Mouse (Mus musculus): ENCODE results near the gene Rgs6. TPM values are rescaled to one million over a fixed set of nuclear protein-coding genes. Genes with fewer than 3 reads are reported as not detected.

Gene Rgs6
- polyA plus RNA-seq, 1 experiment, result 0.58 TPM

- Histone ChIP-seq H3K27ac (ENCODE audit: insufficient read depth, low read length) (no peak overlapping the region), H3K4me1 (ENCODE audit: control insufficient read depth, insufficient read depth, low read length) (no peaks in the 10 kb centered on the region), H3K9me3 (replicated peaks; ENCODE audit: control insufficient read depth, insufficient read depth, low read length, poor library complexity, severe bottlenecking) (no peaks in the 10 kb centered on the region), H3K36me3 (ENCODE audit: control insufficient read depth, insufficient read depth, low read length, poor library complexity, severe bottlenecking) (no peaks in the 10 kb centered on the region), H3K4me3 (ENCODE audit: low read depth, low read length) (no peak overlapping the region), H3K27me3 (ENCODE audit: control insufficient read depth, insufficient read depth, low read length, poor library complexity, severe bottlenecking) (no peaks in the 10 kb centered on the region), H3K9ac (ENCODE audit: low read depth, poor library complexity, severe bottlenecking) (no peak overlapping the region)
- TF ChIP-seq CTCF (IDR thresholded peaks at IDR 0.05; ENCODE audit: low read depth, low read length) (no peak), POLR2A (IDR thresholded peaks at IDR 0.05; ENCODE audit: insufficient read depth, low read length) (no peak), EP300 (IDR thresholded peaks at IDR 0.05; ENCODE audit: insufficient read depth, low read depth, low read length) (no peak)
These were observed 384.6 kb downstream of the Rgs6 start for GRCm38 (mm10) chr12:82972661-82973060.

GRCm38 (mm10) chr12:82973771-82974170 is 385.7 kb downstream of the Rgs6 start:
- Histone ChIP-seq H3K4me1 (ENCODE audit: control insufficient read depth, insufficient read depth, low read length) (no peaks in the 10 kb centered on the region), H3K36me3 (ENCODE audit: control insufficient read depth, insufficient read depth, low read length, poor library complexity, severe bottlenecking) (no peaks in the 10 kb centered on the region), H3K9ac (ENCODE audit: low read depth, poor library complexity, severe bottlenecking) (no peak overlapping the region), H3K9me3 (replicated peaks; ENCODE audit: control insufficient read depth, insufficient read depth, low read length, poor library complexity, severe bottlenecking) (no peaks in the 10 kb centered on the region), H3K27ac (ENCODE audit: insufficient read depth, low read length) (no peak overlapping the region), H3K27me3 (ENCODE audit: control insufficient read depth, insufficient read depth, low read length, poor library complexity, severe bottlenecking) (no peaks in the 10 kb centered on the region), H3K4me3 (ENCODE audit: low read depth, low read length) (no peak overlapping the region)
- TF ChIP-seq POLR2A (IDR thresholded peaks at IDR 0.05; ENCODE audit: insufficient read depth, low read length) (no peak), EP300 (IDR thresholded peaks at IDR 0.05; ENCODE audit: insufficient read depth, low read depth, low read length) (no peak), CTCF (IDR thresholded peaks at IDR 0.05; ENCODE audit: low read depth, low read length) (no peak)

- no peaks in the 10 kb centered on the region for H3K4me1 ChIP-seq (ENCODE audit: control insufficient read depth, insufficient read depth, low read length)
- no peak overlapping the region for H3K4me3 ChIP-seq (ENCODE audit: low read depth, low read length)
- peaks cover 1% of the 10 kb centered on the region; the same call in 1 of the 2 replicates for H3K27me3 ChIP-seq (ENCODE audit: control insufficient read depth, insufficient read depth, low read length, poor library complexity, severe bottlenecking)
- H3K9ac ChIP-seq (ENCODE audit: low read depth, poor library complexity, severe bottlenecking), result no peak overlapping the region
- no peaks in the 10 kb centered on the region for H3K9me3 ChIP-seq (replicated peaks; ENCODE audit: control insufficient read depth, insufficient read depth, low read length, poor library complexity, severe bottlenecking)
- no peaks in the 10 kb centered on the region for H3K36me3 ChIP-seq (ENCODE audit: control insufficient read depth, insufficient read depth, low read length, poor library complexity, severe bottlenecking)
- TF ChIP-seq CTCF (IDR thresholded peaks at IDR 0.05; ENCODE audit: low read depth, low read length) (no peak), POLR2A (IDR thresholded peaks at IDR 0.05; ENCODE audit: insufficient read depth, low read length) (no peak), EP300 (IDR thresholded peaks at IDR 0.05; ENCODE audit: insufficient read depth, low read depth, low read length) (no peak)
- no peak overlapping the region for H3K27ac ChIP-seq (ENCODE audit: insufficient read depth, low read length)
These were observed 390.2 kb downstream of the Rgs6 start for GRCm38 (mm10) chr12:82978275-82978674.

GRCm38 (mm10) chr12:82982716-82983115 is 394.6 kb downstream of the Rgs6 start:
- H3K9me3 ChIP-seq (replicated peaks; ENCODE audit: control insufficient read depth, insufficient read depth, low read length, poor library complexity, severe bottlenecking), result no peaks in the 10 kb centered on the region
- H3K9ac ChIP-seq (ENCODE audit: low read depth, poor library complexity, severe bottlenecking), result no peak overlapping the region
- TF ChIP-seq EP300 (IDR thresholded peaks at IDR 0.05; ENCODE audit: insufficient read depth, low read depth, low read length) (no peak), CTCF (IDR thresholded peaks at IDR 0.05; ENCODE audit: low read depth, low read length) (no peak), POLR2A (IDR thresholded peaks at IDR 0.05; ENCODE audit: insufficient read depth, low read length) (no peak)
- H3K27me3 ChIP-seq (ENCODE audit: control insufficient read depth, insufficient read depth, low read length, poor library complexity, severe bottlenecking), result peaks cover 1% of the 10 kb centered on the region; the same call in 1 of the 2 replicates
- no peak overlapping the region for H3K4me3 ChIP-seq (ENCODE audit: low read depth, low read length)
- no peak overlapping the region for H3K27ac ChIP-seq (ENCODE audit: insufficient read depth, low read length)
- H3K36me3 ChIP-seq (ENCODE audit: control insufficient read depth, insufficient read depth, low read length, poor library complexity, severe bottlenecking), result no peaks in the 10 kb centered on the region
- H3K4me1 ChIP-seq (ENCODE audit: control insufficient read depth, insufficient read depth, low read length), result no peaks in the 10 kb centered on the region

- H3K4me1 ChIP-seq (ENCODE audit: control insufficient read depth, insufficient read depth, low read length), result no peaks in the 10 kb centered on the region
- H3K9me3 ChIP-seq (replicated peaks; ENCODE audit: control insufficient read depth, insufficient read depth, low read length, poor library complexity, severe bottlenecking), result no peaks in the 10 kb centered on the region
These were observed 397.2 kb downstream of the Rgs6 start for GRCm38 (mm10) chr12:82985300-82985699.

GRCm38 (mm10) chr12:82987661-82988060 is 399.6 kb downstream of the Rgs6 start:
- Histone ChIP-seq H3K9me3 (replicated peaks; ENCODE audit: control insufficient read depth, insufficient read depth, low read length, poor library complexity, severe bottlenecking) (no peaks in the 10 kb centered on the region), H3K27me3 (ENCODE audit: control insufficient read depth, insufficient read depth, low read length, poor library complexity, severe bottlenecking) (peaks cover under 1% of the 10 kb centered on the region; the same call in 1 of the 2 replicates), H3K9ac (ENCODE audit: low read depth, poor library complexity, severe bottlenecking) (no peak overlapping the region), H3K4me1 (ENCODE audit: control insufficient read depth, insufficient read depth, low read length) (no peaks in the 10 kb centered on the region), H3K36me3 (ENCODE audit: control insufficient read depth, insufficient read depth, low read length, poor library complexity, severe bottlenecking) (no peaks in the 10 kb centered on the region), H3K4me3 (ENCODE audit: low read depth, low read length) (no peak overlapping the region), H3K27ac (ENCODE audit: insufficient read depth, low read length) (no peak overlapping the region)
- TF ChIP-seq CTCF (IDR thresholded peaks at IDR 0.05; ENCODE audit: low read depth, low read length) (no peak), POLR2A (IDR thresholded peaks at IDR 0.05; ENCODE audit: insufficient read depth, low read length) (no peak), EP300 (IDR thresholded peaks at IDR 0.05; ENCODE audit: insufficient read depth, low read depth, low read length) (no peak)

More at GRCm38 (mm10) chr12:82985300-82985699, 397.2 kb downstream of the Rgs6 start:
- Histone ChIP-seq H3K27ac (ENCODE audit: insufficient read depth, low read length) (no peak overlapping the region), H3K27me3 (ENCODE audit: control insufficient read depth, insufficient read depth, low read length, poor library complexity, severe bottlenecking) (peaks cover 1% of the 10 kb centered on the region; the same call in 1 of the 2 replicates), H3K36me3 (ENCODE audit: control insufficient read depth, insufficient read depth, low read length, poor library complexity, severe bottlenecking) (no peaks in the 10 kb centered on the region), H3K4me3 (ENCODE audit: low read depth, low read length) (no peak overlapping the region), H3K9ac (ENCODE audit: low read depth, poor library complexity, severe bottlenecking) (no peak overlapping the region)
- no peak for TF ChIP-seq POLR2A (IDR thresholded peaks at IDR 0.05; ENCODE audit: insufficient read depth, low read length)
- TF ChIP-seq CTCF (IDR thresholded peaks at IDR 0.05; ENCODE audit: low read depth, low read length), result no peak

All from ES-Bruce4 (cell line).